Mouse (Mus musculus) stomach, embryonic 15.5 days (tissue): ENCODE results near the gene Cflar. TPM values are rescaled to one million over a fixed set of nuclear protein-coding genes. Genes with fewer than 3 reads are reported as not detected.

ENCODE experiments used
- ATAC-seq: fragments of 200-750 bp; cut with Nextera tagmentation; 2 replicates; pipeline ENCODE4 v1.8.0; 2017; ENCODE audit warnings: low read depth, moderate number of reproducible peaks, moderate TSS enrichment; ENCODE audit not compliant: insufficient read depth, low FRiP score
- H3K27ac ChIP-seq: fragments of 300-500 bp; sonication (generic); 2 replicates; pipeline ENCODE4 v1.5.1; 2015; ENCODE audit warnings: mild to moderate bottlenecking, inconsistent platforms
- H3K27me3 ChIP-seq: fragments of 300-500 bp; sonication (generic); replicated peaks from 2 replicates; pipeline ENCODE4 v1.6.1; 2015; ENCODE audit warnings: inconsistent platforms
- H3K36me3 ChIP-seq: fragments of 300-500 bp; sonication (generic); 2 replicates; pipeline ENCODE4 v1.6.1; 2015; ENCODE audit warnings: inconsistent platforms
- H3K4me1 ChIP-seq: fragments of 300-500 bp; sonication (generic); 2 replicates; pipeline ENCODE4 v1.6.1; 2015; ENCODE audit warnings: inconsistent platforms
- H3K4me2 ChIP-seq: fragments of 300-500 bp; sonication (generic); 2 replicates; pipeline ENCODE4 v1.6.1; 2015; ENCODE audit warnings: mild to moderate bottlenecking, inconsistent platforms
- H3K4me3 ChIP-seq: fragments of 300-500 bp; sonication (generic); replicated peaks from 2 replicates; pipeline ENCODE4 v1.5.1; 2015; ENCODE audit warnings: inconsistent platforms
- H3K9ac ChIP-seq: fragments of 300-500 bp; sonication (generic); 2 replicates; pipeline ENCODE4 v1.6.1; 2015; ENCODE audit warnings: inconsistent platforms
- H3K9me3 ChIP-seq: fragments of 300-500 bp; sonication (generic); 2 replicates; pipeline ENCODE4 v1.6.1; 2016; ENCODE audit warnings: inconsistent platforms
- WGBS: fragments of 180-500 bp; shearing (Covaris S2); methylation state at CpG from one replicate; pipeline ENCODE4 v1.1.7; 2015; 5-methylcytosine and 5-hydroxymethylcytosine counted together
- polyA plus RNA-seq: library from polyadenylated mRNA; unstranded; fragments of >200 nt; fragmentation: Nextera tagmentation; extraction: Ambion mirVana; gene quantifications from 2 replicates; pipeline ENCODE4 v1.2.1, GENCODE M21; 2015

Gene Cflar
- polyA plus RNA-seq, 1 experiment from 2014 or later = 38.2 TPM

DNA sequence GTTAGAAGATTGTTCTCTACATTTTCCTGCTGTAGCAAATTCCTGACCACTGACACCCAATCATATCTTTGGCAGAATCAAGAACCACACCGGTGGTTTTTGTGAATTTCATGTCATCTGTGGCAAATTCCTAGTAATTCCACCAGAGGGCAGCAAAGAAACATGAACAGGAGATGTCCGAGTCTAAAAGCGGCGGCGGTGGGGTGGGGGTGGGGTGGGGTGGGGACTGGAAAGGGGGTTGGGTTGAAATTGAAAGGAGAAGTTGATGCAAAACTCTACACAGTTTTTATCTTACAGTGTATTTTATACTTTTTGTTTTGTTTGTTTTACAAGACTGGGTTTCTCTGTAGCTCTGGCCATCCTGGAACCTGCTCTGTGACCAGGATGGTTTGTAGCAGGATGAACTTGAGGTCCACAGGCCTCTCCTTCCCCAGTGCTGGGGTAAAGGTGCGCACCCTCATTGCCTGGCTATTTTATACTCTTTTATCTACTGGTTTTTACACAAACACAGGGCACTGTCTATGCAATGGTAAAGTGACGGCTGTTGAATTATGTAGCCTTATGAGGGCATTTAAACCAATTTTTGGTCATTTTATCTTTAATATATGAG is 58.9 kb downstream of the Cflar start:
- H3K4me1 ChIP-seq = no peaks in the 10 kb centered on the region
- no peaks in the 10 kb centered on the region for H3K36me3 ChIP-seq
- H3K4me2 ChIP-seq = no peak overlapping the region
- WGBS = 26% methylated on average over 7 of the region's 7 CpGs
- ATAC-seq = no peak
- no peaks in the 10 kb centered on the region for H3K9me3 ChIP-seq
- no peak overlapping the region for H3K9ac ChIP-seq
- no peak overlapping the region for H3K27ac ChIP-seq
- no peaks in the 10 kb centered on the region for H3K27me3 ChIP-seq
- H3K4me3 ChIP-seq = no peak overlapping the region

- H3K27me3 ChIP-seq = no peaks in the 10 kb centered on the region
- H3K9ac ChIP-seq = no peak overlapping the region
- no peak overlapping the region for H3K4me2 ChIP-seq
- WGBS = 73% methylated on average over 3 of the region's 3 CpGs
- ATAC-seq = no peak
- H3K36me3 ChIP-seq = no peaks in the 10 kb centered on the region
- no peak overlapping the region for H3K4me3 ChIP-seq
- H3K4me1 ChIP-seq = no peaks in the 10 kb centered on the region
- H3K27ac ChIP-seq = no peak overlapping the region
- no peaks in the 10 kb centered on the region for H3K9me3 ChIP-seq
These were observed 60.8 kb downstream of the Cflar start for GRCm38 (mm10) chr1:58772084-58772483.

DNA sequence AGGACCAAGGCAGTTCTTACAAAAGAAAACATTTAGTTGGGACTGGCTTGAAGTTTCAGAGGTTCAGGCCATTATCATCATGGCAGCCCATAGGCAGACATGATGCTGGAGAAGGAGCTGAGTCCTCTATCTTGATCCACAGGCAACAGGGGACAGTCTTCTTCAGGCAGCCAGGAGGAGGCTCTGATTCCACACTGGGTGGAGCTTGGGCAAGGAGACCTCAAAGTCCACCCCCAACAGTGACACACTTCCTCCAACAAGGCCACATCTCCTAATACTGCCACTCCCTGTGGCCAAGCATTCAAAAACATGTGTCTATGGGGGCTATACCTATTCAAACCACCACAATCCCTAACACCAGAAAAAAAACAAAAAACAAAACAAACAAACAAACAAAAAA is 62.0 kb downstream of the Cflar start:
- H3K4me2 ChIP-seq = no peak overlapping the region
- no peak overlapping the region for H3K4me3 ChIP-seq
- no peak overlapping the region for H3K9ac ChIP-seq
- no peaks in the 10 kb centered on the region for H3K36me3 ChIP-seq
- no peaks in the 10 kb centered on the region for H3K27me3 ChIP-seq
- no peak for ATAC-seq
- H3K9me3 ChIP-seq = no peaks in the 10 kb centered on the region
- H3K27ac ChIP-seq = no peak overlapping the region
- H3K4me1 ChIP-seq = no peaks in the 10 kb centered on the region

DNA sequence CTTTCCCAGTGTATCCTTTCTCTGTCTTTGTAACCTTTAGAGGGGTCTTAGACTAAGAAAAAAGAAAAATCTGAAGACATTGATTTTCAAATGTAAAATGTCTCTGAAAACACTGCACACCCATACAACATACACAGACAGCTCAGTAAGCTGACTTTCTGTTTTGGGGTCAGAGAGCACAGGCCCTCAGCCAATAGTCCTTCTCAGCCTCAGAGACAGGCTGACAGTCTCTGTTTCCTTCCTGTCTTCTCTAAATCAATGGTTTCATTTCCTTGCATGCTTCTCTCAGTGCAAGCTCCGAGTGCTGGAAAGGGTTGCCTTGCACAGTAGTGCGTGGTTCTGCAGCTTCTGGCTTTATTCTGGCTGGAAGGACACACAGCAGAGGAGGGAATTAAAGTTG is 62.6 kb downstream of the Cflar start:
- no peak overlapping the region for H3K4me2 ChIP-seq
- H3K27ac ChIP-seq = no peak overlapping the region
- 55% methylated on average over 2 of the region's 2 CpGs for WGBS
- no peaks in the 10 kb centered on the region for H3K9me3 ChIP-seq
- H3K4me1 ChIP-seq = no peaks in the 10 kb centered on the region
- H3K9ac ChIP-seq = no peak overlapping the region
- H3K4me3 ChIP-seq = no peak overlapping the region
- no peak for ATAC-seq
- no peaks in the 10 kb centered on the region for H3K27me3 ChIP-seq
- H3K36me3 ChIP-seq = no peaks in the 10 kb centered on the region

DNA sequence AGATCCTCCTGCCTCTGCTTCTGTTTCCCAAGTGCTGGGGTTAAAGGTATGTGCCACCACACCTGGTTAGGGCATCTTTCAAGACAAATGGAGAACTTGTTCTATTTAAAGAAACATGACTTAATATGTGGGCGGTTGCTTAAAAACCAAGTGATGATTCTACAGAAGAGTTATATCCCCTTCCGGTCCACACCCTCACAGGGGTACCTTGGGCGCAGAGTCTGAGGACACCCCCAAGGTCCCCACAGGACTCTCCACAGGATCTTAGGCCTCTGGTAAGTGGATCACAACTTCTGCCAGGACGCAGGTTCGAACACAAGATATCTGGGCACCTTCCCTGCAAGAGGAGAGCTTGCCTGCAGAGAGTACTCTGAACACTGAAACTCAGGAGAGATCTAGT is 64.1 kb downstream of the Cflar start:
- Histone ChIP-seq H3K4me3 (no peak overlapping the region), H3K9me3 (no peaks in the 10 kb centered on the region), H3K36me3 (no peaks in the 10 kb centered on the region), H3K4me2 (no peak overlapping the region), H3K9ac (no peak overlapping the region), H3K27ac (no peak overlapping the region), H3K27me3 (no peaks in the 10 kb centered on the region), H3K4me1 (no peaks in the 10 kb centered on the region)
- WGBS = 93% methylated on average over 5 of the region's 5 CpGs
- no peak for ATAC-seq

DNA sequence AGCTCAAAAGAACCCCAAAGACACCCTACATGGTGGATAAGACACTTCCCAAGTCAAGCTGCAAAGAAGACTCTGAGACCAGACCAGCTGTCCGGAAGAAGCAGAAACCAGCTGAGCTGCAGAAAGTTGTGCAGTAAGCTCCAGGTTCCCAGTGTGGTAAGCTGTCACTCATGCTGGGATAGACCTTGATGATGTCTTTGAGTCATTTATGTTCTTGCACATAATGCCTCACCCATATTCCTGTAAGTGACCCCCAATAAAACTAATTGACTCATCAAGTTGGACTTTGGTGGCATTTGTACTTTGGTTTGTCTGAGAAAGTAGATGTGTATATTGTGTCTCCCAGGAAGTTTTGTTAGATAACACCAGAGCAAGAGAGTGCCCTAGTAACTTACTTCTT is 66.3 kb downstream of the Cflar start:
- Histone ChIP-seq H3K4me1 (no peaks in the 10 kb centered on the region), H3K9ac (no peak overlapping the region), H3K4me3 (no peak overlapping the region), H3K27ac (no peak overlapping the region), H3K4me2 (no peak overlapping the region), H3K36me3 (no peaks in the 10 kb centered on the region), H3K27me3 (no peaks in the 10 kb centered on the region), H3K9me3 (no peaks in the 10 kb centered on the region)
- WGBS = 93% methylated on average over 1 of the region's 1 CpGs
- no peak for ATAC-seq

DNA sequence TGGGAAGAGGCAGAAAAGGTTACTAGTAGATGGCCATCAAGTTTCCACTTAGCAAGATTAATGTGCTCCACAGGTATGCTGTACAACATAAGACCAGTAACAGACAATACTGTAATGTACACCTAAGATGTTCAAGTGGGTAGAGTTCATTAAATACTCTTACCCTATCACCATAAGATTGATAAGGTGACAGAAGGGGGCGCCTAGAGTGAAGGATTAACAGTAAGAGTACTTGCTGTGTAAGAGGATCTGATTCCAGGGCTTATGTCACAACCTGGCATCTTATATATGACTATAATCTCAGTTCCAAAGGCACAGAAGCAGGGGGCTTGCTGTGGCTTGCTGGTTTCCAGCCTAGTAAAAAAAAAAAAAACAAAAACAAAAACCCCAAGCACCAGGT is 66.9 kb downstream of the Cflar start:
- WGBS = 10% methylated on average over 1 of the region's 1 CpGs
- H3K4me3 ChIP-seq = no peak overlapping the region
- H3K4me2 ChIP-seq = no peak overlapping the region
- no peak for ATAC-seq
- no peaks in the 10 kb centered on the region for H3K9me3 ChIP-seq
- H3K36me3 ChIP-seq = no peaks in the 10 kb centered on the region
- H3K27ac ChIP-seq = no peak overlapping the region
- H3K27me3 ChIP-seq = no peaks in the 10 kb centered on the region
- H3K9ac ChIP-seq = no peak overlapping the region
- no peaks in the 10 kb centered on the region for H3K4me1 ChIP-seq

DNA sequence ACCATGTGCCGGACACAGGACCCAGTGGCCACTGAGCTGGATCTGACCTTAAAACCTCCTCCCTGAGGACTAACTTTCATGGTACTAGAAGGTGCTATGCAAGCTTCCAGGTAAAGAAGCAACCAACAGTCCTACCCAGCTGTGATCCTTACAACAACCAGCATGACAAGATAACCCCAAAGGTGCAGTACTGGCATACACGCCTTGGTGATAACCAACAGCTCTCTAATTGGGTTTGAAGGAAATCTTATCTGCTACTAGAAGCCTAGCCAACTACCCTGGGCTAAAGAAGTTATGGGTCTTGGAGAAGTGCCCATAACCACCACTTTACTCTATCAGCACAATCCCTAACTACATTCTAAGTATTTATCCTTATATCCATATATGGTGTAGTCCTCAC is 75.0 kb downstream of the Cflar start:
- no peak overlapping the region for H3K4me3 ChIP-seq
- 84% methylated on average over 2 of the region's 2 CpGs for WGBS
- no peak overlapping the region for H3K27ac ChIP-seq
- H3K9me3 ChIP-seq = no peaks in the 10 kb centered on the region
- no peak for ATAC-seq
- H3K4me1 ChIP-seq = no peaks in the 10 kb centered on the region
- no peak overlapping the region for H3K4me2 ChIP-seq
- no peaks in the 10 kb centered on the region for H3K27me3 ChIP-seq
- no peaks in the 10 kb centered on the region for H3K36me3 ChIP-seq
- H3K9ac ChIP-seq = no peak overlapping the region

GRCm38 (mm10) chr1:58788410-58788809 is 77.1 kb downstream of the Cflar start:
- WGBS = over 99% methylated on average over 4 of the region's 4 CpGs
- Histone ChIP-seq H3K9ac (no peak overlapping the region), H3K4me3 (no peak overlapping the region), H3K9me3 (no peaks in the 10 kb centered on the region), H3K4me2 (no peak overlapping the region), H3K27me3 (no peaks in the 10 kb centered on the region), H3K36me3 (no peaks in the 10 kb centered on the region), H3K4me1 (no peaks in the 10 kb centered on the region), H3K27ac (no peak overlapping the region)
- no peak for ATAC-seq

DNA sequence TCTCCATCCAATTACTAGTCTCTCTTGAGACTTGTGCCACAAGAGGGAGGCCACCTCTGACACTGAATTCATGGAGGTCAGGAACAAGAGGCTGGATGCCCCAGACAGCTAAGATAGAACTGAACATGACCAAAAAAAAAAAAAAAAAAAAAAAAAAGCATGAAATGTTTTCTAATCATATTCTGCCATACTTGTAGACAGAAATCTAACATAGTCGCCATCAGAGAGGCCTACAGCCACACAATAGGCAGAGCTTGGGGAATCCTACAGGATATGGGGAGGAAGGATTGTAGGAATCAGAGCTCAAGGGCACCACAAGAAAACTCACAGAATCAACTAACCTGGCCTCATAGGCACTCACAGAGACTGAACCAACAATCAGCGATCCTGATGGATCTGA is 83.4 kb downstream of the Cflar start:
- no peaks in the 10 kb centered on the region for H3K9me3 ChIP-seq
- ATAC-seq = no peak
- WGBS = 50% methylated on average over 2 of the region's 2 CpGs
- peak overlapping the region; percentile 52 for H3K4me3 ChIP-seq
- no peaks in the 10 kb centered on the region for H3K27me3 ChIP-seq
- no peak overlapping the region for H3K9ac ChIP-seq
- peak overlapping the region; percentile 88 for H3K27ac ChIP-seq
- H3K4me1 ChIP-seq = no peaks in the 10 kb centered on the region
- H3K4me2 ChIP-seq = peak overlapping the region; percentile 78
- 0 out of 2 replicates have a peak, but pooled peaks cover 2% of the 10 kb centered on the region for H3K36me3 ChIP-seq

- Histone ChIP-seq H3K27ac (peak within 1 kb of the TSS; percentile 88), H3K9me3 (no peaks in the 10 kb centered on the region), H3K9ac (peak within 1 kb of the TSS; percentile 59), H3K4me3 (peak within 1 kb of the TSS; percentile 52), H3K36me3 (0 out of 2 replicates have a peak, but pooled peaks cover 2% of the 10 kb centered on the region), H3K4me1 (no peaks in the 10 kb centered on the region), H3K27me3 (no peaks in the 10 kb centered on the region), H3K4me2 (peak within 1 kb of the TSS; percentile 78)
- peak; percentile 91 for ATAC-seq
- WGBS = under 1% methylated on average over 42 of the region's 42 CpGs
These were observed 84.2 kb downstream of the Cflar start, which contains the start of gene Casp8 for GRCm38 (mm10) chr1:58795291-58796058. TSS of gene Casp8 (plus strand) at chr1:58795374.

DNA sequence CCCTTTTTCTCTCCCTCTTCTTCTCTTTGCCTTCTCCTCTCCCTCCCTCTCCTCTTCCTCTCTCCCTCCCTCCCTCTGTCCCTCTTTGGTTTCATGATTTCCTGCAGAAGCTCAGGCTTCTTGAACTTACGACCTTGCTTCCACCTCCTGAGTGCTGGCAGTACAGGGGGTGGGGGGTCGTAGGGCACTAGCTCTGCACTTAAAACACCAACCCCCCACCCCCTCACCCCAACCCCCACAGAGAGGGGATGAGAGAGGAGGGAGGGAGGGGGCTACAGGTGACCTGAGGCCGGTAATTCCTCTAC is 84.7 kb downstream of the Cflar start:
- Histone ChIP-seq H3K4me2 (peak overlapping the region; percentile 78), H3K4me1 (no peaks in the 10 kb centered on the region), H3K27me3 (no peaks in the 10 kb centered on the region), H3K36me3 (0 out of 2 replicates have a peak, but pooled peaks cover 2% of the 10 kb centered on the region), H3K9me3 (no peaks in the 10 kb centered on the region), H3K27ac (peak overlapping the region; percentile 88), H3K4me3 (peak overlapping the region; percentile 52), H3K9ac (peak overlapping the region; percentile 59)
- ATAC-seq = 0 out of 2 replicates have a peak, but pooled peaks have one; percentile 8
- 3% methylated on average over 3 of the region's 3 CpGs for WGBS
